Mouse (Mus musculus) small intestine, adult 2 months (tissue): ENCODE results near the gene Ina.

Experiments used
- CTCF ChIP-seq: fragments of 200-500 bp; IDR thresholded peaks from 2 replicates; pipeline ENCODE4 v1.5.1; 2012; ENCODE audit warnings: low read depth, mild to moderate bottlenecking, control low read depth, inconsistent platforms, low read length, moderate library complexity, mixed read lengths; ENCODE audit not compliant: insufficient replicate concordance, insufficient read length; ENCODE audit errors: extremely low read depth
- POLR2A ChIP-seq: fragments of 200-500 bp; IDR thresholded peaks from 2 replicates; pipeline ENCODE4 v1.6.1; 2012; ENCODE audit warnings: low read depth, mild to moderate bottlenecking, control low read depth, inconsistent platforms, low read length, moderate library complexity

DNA sequence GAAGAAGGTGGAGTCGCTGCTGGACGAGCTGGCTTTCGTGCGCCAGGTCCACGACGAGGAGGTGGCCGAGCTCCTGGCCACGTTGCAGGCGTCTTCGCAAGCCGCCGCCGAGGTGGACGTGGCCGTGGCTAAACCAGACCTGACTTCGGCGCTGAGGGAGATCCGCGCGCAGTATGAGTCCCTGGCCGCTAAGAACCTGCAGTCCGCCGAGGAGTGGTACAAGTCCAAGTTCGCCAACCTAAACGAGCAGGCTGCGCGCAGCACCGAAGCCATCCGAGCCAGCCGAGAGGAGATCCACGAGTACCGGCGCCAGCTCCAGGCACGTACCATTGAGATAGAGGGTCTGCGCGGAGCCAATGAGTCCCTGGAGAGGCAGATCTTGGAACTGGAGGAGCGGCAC is 898 bp downstream of the Ina start:
- TF ChIP-seq CTCF (no peak), POLR2A (no peak)
